Mouse (Mus musculus): ENCODE measurements at regions not wholly inside any gene's neighbourhood (a gene's known extent, or its start where the extent isn't known, plus 50 kb on each side); places are given as distances from the start of the nearest gene placed in this dataset.

DNA sequence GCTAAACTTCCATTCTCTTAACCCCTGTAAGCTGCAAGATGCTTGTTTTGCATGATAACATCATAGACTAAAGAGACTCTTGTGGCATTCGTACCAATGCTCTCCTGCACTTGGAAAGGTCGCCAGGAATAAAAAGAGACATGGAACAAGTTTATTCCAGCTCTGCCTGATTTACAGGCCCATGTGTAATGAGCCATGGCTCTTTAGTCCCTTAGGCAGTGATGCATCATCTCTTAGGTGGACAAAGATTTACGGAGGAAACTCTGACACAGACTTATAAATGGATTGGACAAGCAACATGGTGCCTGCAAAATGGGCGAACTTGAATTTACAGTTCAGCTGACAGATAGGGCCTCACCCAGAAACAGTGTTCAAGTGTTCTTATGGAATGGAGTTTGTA, 288.7 kb upstream of the BB014433 start:
- TF ChIP-seq POLR2A (IDR thresholded peaks at IDR 0.05; ENCODE audit: low read depth, low read length) (no peak), CTCF (IDR thresholded peaks at IDR 0.05; ENCODE audit: borderline replicate concordance, insufficient read depth, low read length) (no peak)
